Mouse (Mus musculus) thymus, postnatal 36 days (tissue): ENCODE results near the gene 4930519P11Rik.

Source experiments
- DNase-seq, 2 experiments: peaks; one replicate each; pipeline ENCODE4 v3.0.0; 2022; ENCODE audit warnings: mixed read lengths in 2 of 2

4930519P11Rik gene

DNA sequence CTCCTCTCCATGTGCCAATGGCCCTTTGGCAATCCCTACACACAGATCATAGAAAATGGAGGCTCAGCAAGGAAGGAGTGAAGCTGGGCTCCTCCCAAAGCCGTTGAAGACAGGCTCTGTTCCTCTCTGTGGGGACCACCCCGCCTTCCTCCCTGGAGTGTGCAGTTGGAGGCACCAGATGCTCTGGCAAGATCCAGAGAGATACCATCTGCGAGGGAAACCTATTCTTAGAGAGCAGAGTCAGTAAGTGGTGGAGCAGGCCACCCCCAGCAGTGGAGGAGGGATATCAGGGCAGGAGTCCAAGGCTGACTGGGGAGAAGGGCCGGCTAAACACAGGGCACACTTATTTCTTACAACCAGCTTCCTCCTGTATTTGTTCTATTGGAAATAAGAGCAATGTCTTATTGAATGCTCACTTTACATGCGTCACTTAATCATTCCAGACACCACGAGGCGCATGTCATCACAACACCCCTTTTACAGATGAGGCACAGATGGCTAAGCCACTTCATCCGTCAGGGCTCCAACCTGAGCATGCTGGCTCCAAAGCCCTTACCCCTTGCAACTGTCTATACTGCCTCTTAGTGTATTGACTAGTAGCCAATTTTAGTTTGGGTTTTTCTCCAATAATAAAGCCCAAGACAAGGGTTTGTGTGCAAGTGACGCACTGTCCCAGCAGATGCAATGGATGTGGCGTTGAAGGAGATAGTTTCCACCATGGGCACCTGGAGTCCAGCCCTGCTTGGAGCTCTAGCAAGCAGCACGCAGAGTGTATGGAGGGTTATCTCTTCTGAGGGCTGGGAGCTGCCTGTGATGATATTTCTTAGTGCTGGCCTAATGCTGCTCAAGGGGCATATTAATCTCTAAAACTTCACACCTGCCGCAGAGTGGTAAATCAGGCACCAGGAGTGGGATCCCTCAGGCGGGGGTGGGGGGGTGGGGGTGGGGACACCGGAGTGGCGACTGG is 29.0 kb downstream of the 4930519P11Rik start:
- DNase-seq = no peak

DNA sequence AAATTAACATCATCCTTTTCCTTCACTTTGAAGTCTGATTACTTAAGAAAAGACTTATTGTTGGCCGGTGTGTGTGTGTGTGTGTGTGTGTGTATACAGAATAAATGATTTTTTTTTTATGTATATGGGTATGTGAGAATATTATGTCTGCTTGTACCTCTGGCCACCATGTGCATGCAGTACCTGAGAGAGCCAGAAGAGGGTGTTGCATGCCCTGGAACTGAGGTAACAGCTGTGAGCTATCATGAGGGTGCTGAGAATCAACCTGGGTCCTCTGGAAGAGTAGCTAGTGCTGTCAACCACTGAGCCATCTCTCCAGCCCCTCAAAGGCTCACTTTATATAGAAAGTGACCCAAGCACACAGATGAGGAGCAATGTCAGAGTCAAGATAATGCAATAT is 31.8 kb downstream of the 4930519P11Rik start:
- DNase-seq = no peak

DNA sequence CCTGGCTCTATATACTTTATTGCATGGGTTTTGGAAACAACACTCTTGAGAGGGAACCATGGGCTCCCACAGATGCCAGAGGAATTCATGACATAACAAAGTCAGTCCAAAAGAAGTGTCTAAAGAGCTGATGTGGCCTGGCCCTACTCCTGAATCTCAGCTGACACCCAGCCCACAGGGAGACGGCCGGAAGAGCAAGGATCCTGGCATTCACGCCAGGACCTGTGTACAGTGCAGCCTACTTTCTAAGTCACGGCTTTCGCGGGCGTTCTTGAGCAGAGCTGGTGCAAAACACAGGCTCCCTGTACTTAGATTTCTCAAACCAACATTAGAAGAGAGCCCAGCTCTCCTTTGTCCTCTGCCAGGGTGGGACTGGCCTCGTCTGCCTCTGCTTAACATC is 32.7 kb downstream of the 4930519P11Rik start:
- DNase-seq = no peak

DNA sequence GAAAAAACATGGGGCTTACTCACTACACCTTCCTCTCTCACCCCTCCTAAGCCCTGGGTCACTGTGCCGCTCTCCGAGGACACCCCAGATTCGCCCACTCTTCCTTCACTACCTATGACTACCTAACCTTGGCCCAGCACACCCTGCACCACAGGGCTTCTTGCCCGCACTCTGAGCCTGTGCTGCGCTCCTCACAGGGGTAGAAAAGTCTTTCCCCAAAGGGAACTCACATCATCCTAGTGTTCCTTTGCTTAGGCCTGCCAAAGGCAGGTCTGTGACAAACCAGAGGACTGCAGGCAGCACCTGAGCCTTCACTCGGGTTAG is 35.5 kb downstream of the 4930519P11Rik start:
- no peak for DNase-seq

DNA sequence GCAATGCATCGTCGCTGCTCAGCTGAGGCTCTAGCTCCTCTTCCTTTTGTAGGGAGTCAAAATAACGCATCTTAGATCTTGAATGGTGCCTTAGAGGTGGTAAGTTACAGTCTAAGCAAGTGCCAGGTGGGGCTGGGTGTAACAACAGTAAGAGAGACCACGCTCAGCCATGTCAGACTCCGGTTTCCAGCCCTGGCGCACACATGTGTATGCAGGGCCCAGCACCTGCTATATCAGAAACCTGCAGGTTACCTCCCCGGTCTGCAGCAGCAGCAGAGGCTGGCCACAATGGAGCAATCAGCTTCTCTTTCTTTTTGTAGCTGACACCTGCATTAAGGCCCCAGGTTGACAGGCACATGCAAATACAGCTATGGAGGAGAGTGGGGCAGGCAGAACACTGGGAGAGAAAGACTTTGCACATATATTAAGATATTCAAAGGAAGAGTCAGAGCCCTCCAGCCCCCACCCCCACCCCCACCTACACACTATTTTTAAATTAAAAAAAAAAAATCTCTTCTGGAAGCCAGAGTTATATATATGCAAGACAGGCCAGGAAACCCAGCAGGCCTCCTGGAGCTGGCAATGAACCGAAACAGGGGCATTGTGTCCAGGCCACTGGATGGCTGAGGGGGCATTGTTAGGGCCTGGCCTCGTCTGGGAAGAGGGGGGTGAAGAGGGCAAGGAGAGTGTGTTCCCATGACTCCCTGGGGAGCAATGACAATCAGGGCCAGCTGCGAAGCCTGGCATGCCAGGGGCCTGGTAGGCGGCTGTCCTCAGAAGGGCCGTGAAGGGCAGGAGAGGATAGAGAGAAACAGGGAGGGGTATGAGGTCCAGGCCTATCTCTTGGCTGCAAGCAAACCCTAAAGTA is 36.1 kb downstream of the 4930519P11Rik start:
- DNase-seq = peak; percentile 44 to 71

DNA sequence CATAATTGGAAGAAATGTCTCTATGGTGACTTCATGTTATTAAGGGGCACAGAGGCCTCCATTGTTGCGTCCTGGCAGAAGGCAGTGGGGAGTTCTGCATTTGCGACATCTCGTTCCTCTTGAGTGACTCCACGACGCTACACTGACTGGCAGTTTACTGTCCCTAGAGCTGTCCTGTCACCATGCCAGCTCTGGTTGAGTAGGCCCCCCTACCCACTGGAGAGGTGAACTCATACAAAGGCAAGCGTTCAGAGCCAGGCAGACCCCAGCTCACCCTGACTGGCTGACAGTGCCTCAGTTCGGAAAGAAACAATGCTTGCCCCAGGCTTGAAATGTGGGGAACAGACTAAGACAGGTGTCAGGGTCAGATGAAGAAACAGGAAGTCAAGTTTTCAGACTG is 39.0 kb downstream of the 4930519P11Rik start:
- DNase-seq = no peak

DNA sequence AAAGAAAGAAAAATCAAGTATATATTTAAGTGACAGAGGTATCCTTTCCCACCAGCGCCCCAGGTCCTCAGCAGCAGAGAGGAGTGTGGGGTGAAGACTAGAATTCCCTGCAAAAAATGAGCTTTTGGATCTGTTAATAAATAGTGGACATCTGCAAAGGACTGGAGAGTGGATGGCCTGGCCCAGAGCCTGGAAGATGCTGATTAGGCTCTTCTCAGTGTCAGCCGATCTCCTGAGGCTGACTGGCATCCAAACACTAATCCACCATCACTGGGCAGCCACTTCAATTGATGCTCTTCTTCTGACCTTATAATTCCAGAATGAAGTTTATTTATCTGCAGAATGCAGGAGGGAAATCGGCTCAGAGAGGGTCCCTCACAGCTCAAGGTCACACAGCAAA is 40.2 kb downstream of the 4930519P11Rik start:
- DNase-seq = no peak

DNA sequence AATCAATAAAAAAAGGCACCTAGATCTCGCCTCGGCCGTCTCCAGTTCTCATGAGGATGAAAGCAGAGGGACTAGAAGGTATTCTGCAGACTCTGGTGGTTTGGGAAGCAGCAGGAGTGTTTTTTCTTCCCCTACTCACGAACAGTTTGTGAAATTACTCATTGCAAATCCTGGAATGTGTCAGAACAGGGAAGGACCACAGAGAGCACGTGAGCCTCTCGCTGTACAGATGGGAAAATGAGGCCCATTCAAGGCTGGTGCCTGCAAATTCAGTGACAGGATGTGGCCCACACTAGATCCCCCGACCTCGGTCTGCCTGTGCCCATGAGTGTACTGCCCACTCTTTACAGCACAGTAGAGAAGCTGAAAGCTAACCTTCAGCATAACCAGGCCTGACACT is 41.3 kb downstream of the 4930519P11Rik start:
- no peak for DNase-seq

DNA sequence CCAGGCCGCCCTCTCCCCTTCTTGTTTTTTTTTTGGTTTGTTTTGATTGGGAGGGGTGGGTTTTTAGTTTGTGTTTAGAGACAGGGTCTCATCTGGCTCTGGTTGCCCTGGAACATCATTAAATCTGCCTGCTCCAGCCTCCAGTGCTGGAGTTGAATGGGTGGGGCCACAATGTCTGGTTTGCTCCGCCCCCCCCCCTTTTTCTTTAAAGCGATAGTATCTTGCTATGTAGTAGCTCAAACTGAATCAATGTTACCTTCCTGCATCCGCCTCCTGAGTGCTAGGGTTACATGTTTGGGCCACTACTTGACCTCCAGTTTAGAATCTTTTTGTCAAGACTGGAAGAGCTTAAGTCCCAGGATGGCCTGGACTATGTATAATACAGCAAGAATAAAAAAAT is 42.0 kb downstream of the 4930519P11Rik start:
- DNase-seq = no peak

DNA sequence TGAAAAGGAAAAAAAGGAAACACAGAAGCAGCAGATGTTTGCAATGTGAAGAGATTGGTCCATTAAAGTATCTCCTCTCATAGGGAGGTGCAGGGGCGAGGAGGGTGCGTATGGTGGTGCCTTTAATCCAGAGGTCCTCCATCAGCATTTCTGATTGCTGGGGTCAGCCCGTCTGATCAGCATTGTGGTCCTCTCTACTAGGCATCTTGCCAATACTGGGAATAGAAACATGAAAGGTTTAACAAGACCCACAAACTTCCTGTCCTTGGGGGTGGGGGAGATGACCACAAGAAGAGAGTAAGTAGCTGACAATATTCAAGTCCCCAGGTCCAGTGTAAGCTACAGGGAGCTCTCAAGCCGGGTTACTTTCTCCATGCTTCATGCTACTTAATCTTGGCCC is 42.6 kb downstream of the 4930519P11Rik start:
- DNase-seq = no peak

DNA sequence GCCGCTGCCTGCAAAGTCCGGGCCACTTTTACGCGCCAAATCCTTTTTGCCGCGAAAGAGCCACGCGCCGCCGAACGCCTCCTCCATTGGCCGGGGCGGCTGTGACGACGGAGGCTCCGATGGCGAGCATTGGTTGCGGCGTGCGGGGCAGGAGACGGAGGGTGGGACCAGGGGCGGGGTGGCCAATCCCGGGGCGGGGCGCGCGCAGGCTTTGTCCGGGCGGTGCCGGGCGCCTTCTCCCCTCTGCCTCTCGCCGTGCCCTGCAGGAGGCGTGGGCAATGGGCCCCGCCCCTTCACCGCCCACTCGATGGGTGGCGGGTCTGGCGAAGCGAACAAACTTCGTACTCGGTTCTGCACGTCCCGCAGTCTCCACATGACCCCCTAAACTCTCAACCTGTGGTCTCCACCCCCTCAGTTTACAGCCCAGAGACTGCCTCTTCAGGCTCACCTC is 43.4 kb downstream of the 4930519P11Rik start, which contains the start of gene E2f1:
Gene E2f1 (minus strand): TSS at position 57 of the 451 bp plus-strand sequence.
- DNase-seq = peak; percentile 93 to 96

DNA sequence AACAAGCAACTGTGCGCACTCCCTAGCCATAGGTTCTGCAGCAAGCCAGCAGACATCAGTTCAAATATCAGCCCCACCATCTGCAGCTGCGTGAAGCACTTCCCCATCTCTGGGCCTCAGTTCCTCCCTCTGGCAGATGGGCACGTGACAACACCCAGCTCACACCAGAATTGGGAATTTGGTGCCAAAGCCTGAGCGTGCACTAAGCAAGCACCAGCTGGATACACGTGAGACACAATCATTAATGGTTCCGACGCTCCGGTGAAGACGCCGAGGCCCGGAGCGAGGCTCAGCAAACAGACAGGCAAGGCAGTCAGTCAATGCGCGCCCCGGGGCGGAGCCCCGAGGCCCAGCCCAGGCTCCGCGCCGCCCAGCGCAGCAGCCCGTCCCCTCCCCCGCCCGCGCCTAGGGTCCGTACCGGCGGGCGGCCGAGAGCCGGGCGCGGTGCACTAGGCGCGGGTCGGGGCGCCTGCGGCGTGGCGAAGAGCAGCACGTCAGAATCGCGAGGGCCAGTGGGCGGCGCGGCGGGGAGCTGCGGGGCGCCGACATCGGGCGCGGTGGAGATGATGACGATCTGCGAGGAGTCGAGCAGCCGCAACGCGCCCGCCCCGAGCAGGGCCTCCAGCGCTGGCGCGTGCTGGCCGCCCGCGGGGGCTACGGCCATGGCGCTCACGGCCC is 44.0 kb downstream of the 4930519P11Rik start:
- peak; percentile 67 to 75 for DNase-seq

DNA sequence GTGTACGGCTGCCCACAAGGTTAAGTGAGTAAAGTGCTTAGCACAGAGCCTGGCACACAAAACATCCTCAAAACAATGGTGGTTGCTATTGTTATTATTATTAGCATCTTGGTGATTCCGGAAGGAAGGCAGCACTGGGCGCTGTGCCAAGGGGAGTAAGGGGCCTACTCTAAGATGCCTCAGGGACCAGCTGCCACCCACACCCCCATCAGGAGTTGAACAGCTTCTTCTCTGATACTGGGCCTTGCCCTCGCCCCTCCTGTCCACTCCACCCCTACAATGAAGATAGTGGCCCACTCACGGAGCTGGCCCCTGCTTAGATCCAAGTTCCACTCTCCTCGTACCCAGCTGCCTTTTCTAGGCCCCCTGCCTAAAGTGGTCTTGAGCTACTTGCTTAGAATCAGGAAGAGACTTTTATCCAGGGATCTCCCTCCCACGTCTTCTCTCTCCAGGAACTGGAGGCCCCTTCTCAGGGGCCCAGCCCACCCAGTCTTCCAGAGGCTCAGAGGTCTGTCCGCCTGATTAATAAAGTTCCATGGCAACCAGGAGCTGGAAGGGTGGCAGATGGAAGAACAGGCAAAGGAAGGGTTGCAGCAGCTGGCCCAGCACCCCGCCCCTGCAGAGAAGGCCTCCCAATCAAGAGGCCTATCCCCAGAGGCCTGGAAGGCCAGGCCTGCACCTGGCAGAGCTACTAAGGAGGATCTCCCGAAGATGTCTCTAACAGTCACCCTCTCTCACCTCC is 44.7 kb downstream of the 4930519P11Rik start:
- no peak for DNase-seq

DNA sequence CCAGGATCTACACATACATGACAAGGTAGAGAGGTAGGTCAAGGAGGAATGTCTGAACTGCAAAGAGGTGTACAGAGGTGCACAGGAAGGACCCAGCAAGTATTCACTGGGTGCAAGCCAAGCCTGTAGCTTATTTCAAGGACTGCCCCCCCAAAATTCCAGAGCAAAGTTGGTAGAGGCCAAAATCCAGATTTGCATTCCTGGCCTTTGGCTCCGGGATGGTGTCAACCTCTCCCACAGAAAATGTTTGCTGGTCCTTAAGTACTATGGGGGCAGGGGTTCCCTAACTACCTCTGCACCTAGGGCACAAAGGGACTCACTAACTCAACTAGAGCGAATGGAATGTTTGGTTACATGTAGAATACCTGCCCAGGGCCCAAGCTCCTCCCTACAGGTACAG is 45.5 kb downstream of the 4930519P11Rik start:
- no peak for DNase-seq

DNA sequence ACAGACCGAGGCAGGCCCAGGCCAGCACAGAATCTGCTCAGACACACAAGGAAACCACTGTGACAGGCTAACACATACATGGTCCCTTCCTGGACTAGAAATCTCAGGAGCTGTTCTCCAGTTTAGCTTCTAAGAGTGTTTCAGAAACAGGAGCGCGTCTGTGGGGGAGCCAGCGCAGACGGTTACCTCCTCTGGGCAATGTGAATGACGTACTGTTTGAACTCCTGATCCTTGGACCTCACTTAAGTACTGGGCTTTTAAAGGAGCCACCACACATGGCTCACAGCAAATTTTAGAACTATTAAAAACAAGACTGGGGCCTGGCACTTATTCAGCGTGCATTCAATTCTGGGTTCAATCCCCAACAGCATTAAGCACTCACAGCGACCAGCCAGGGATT is 46.6 kb downstream of the 4930519P11Rik start:
- DNase-seq = no peak

DNA sequence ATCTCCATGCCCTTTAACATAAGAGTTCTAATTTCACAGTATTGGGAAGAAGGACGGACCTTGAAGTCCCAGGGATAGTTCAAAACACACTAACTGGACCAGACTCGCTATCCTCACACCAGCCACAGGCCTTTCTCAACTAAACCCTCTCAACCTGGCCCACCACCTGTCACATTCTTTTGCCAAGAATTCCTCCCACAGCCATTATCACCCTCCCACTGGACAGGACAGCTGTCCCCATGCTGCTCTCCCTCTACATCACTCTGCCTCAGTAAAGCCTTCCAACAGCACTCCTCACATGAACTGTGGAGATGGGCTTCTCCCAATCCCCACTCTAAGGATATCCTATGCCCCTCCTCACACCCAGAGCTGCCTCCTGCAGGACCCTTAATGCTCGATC is 47.7 kb downstream of the 4930519P11Rik start:
- no peak for DNase-seq

DNA sequence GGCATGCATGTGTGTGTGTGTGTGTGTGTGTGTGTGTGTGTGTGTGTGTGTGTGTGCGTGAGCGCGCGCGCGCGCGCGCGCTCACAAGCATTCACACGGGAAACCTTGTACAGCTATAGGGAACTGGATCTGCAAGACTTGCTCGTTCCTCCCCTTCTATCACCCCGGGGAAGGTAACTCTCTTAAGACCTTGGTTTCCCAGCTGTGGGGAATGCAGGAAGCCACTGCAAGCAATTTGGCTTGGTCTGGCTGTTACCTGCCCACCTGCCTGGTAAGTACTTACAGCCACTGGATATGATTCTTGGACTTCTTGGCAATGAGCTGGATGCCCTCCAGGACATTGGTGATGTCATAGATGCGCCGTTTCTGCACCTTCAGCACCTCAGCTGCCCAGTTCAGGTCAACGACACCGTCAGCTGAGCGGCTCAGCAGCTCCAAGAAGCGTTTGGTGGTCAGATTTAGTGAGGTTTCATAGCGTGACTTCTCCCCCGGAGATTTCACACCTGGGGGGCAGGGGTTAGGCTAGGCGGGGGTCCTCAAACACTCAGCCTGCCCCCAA is 49.5 kb downstream of the 4930519P11Rik start:
- DNase-seq = no peak
